Mouse (Mus musculus) kidney, postnatal 4 days (tissue): Measurements from ENCODE around the gene Sgcd.
"Not testable (repeated sequence)": the region's sequence is repeated elsewhere in the genome, so short reads cannot be mapped to it uniquely, and the experiment has no call there.

Source experiments
- DNase-seq, 2 experiments: peaks; one replicate each; pipeline ENCODE4 v3.0.0; 2021; ENCODE audit warnings: mixed read lengths in 2 of 2

The Sgcd gene

DNA sequence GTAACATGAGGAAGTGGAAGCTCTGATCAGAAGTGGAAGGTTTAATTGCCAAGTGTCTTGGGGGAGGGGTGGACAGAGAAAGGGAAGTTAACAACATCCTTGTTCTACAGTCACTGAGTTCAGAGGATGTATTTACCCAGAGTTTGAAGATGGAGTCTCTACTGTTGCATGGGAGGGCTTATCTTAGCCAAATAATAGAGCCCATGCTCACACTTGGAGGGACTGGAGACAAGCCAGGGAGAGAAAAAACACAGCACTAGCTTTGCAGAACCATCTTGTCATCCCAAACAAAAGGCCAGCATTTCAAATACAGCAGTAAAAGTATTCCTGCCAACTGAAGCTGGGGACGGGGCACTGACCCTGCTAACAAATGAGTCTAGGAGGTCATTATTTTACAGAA, 212.8 kb downstream of the Sgcd start:
- no peak for DNase-seq

- no peak for DNase-seq
These were observed 222.9 kb downstream of the Sgcd start for GRCm38 (mm10) chr11:47765859-47766258.

- DNase-seq, result peak in 1 of 2 experiments; percentile 3
These were observed 225.2 kb downstream of the Sgcd start for GRCm38 (mm10) chr11:47763569-47763968.

DNA sequence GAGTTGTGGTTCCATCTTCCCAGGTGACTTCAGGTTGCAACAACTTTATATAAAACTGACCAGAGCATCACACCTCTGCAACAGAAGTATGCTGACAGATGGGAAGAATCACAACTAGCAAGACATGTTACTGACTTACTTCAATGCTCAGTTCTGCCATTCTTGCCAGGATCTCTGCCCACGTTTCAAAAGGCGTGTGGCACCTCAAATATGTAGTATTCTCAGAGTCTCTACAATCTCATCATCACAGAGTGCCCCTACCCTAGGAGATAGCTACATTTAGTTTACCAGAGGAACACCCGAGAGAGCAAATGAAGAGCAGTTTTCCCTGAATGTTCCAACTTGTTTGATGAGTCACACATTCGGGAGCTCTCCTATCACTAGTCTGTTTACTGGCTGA, 229.8 kb downstream of the Sgcd start:
- DNase-seq, result no peak

DNA sequence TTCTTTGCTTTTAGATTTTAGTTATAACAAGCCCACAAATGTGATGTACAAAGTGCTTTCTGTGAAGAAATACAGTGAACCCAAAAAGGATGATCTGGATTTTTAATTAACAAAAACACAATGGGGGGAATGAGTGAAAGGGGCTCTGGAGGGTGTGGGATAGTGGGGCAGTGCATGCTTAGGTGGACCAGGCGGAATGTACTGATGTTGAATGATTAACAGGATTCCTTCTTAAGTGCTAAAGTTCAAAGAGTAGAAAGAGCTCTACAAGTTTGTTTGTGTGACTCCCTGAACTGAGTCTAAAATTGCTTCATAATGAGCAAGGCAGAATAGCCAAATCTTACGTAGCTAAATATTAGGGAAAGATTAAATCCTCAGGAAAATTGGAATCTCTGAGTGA, 246.0 kb downstream of the Sgcd start:
- peak in 1 of 2 experiments; percentile 5 for DNase-seq

GRCm38 (mm10) chr11:47704930-47705787, 283.6 kb downstream of the Sgcd start:
- no peak for DNase-seq

DNA sequence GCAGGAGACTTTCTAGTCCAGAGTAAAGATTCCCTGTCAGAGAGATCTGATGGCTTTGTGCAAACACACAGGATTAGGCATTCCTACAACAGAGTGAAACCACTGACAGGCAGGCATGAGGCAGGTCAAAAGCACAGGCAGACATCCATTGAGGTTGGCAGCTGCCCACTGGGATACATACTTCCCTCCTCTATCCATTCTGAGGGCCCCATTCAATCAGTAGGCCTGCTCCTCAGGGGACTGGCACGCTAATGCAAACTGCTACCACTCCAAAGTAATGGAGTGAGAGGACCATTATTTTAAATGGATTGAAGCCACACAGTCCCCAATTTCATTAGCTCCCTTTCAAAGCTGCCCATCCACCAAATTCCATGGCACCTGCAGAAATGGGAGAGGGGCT, 293.2 kb downstream of the Sgcd start:
- DNase-seq, result no peak

GRCm38 (mm10) chr11:47658135-47658534, 330.6 kb downstream of the Sgcd start:
- DNase-seq, result peak; percentile 62 to 65

GRCm38 (mm10) chr11:47645911-47646310, 342.9 kb downstream of the Sgcd start:
- DNase-seq, result no peak

DNA sequence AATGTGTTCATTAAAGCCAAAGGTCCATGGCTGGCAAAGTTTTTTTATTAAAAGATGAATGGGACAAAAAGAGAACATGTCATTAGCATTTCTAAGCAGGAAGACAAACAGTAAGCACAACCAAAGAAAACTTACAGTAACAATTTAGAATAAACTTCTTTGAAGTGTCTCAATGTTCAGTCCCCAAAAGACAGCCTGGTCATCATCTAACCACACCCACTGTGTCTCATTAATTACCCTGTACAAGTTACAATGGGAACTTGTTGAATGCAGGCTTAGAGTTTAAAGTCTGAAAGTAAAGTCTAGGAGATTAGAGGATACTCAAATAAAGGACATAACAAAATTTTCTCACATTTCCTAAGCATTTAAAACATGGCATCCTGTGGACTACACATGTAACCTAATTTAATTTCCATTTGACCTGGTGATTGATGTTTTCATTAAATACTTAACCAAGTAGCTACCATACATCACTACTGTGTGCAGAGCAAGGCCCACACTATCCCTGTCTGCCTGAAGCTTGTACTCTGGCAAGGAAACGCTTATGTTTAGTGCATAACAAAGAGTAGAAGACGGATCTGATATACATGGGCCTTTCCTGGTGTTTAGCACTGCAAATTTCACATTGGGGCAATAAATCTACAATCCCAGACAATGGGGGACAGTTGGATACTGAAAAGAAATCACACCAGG, 347.1 kb downstream of the Sgcd start:
- no peak for DNase-seq

DNA sequence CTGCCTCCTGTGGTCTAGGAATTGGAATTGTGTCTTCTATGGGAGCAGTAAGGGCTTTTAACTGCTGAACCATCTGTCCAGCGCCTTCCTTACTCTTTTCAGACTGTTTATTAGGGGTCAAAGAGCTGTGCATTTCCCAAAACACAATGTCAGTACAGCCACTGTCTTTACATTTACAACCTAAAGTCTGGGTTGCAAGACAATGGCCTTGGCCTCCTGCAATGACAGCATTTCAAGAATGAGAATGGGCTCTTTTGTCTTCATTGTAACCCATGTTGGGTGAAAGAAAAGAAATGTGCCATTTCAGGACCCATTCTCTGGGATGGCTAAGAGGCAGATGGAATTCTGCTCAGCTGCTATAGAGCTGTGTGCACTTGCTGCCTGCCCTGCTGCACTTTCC, 348.2 kb downstream of the Sgcd start:
- no peak for DNase-seq

DNA sequence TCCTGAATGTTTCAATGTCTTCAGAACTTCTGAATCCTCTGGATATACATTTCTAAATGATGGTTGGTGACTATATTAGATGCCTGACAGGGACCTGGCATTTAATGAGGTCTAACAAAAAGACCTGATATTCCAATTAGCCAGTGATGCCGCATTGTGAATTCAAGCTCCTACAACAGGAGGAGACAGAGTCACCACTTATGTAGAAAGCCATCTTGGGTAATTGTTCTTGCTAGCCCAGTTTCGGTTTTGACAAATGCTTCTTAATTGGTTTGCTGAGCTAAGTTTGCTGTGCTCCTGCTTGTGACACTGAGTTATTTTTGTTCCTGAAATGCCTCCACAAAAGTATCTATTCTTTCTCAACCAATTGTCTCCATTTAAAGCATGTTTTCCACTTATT, 358.6 kb downstream of the Sgcd start:
- no peak for DNase-seq

GRCm38 (mm10) chr11:47609892-47610291, 378.9 kb downstream of the Sgcd start:
- DNase-seq, result no peak

DNA sequence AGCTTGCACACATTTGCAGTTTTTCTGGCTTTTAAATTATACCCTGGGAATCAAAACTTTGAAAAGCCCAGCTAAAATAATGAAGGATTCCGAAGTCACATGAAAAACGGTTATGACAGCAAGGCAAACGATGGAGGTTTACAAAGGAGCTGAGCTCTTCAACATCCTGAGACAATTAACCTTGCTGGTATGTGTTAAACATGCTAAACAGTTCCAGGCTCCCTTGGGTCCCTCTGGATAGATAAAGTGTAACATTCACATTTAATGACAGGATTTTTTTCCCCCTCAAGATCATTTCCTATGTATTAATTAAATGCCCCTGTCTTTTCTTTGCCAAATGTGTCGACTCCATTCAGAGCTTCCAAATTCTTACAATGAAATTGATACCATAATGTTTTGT, 414.1 kb downstream of the Sgcd start:
- no peak for DNase-seq

- no peak for DNase-seq
These were observed 420.3 kb downstream of the Sgcd start for GRCm38 (mm10) chr11:47568488-47568887.

DNA sequence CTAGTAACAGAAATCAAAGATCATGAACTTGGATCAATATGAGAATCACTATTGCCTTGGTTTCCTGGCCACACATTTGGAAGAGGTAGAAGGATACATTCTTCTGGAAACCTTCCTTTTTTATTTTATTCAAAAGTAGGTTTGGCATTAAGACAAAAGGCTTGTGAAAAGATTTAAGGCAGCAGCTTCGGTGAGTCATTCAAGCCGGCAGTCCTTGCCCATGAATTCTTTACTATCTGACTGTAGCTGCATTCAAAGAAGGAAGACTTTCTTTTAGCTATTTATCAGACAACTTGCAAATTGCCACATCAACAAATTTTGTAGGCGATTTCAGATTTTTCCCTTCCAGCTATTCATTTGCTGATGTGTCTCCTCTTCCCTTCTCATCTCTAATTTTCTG, 422.6 kb downstream of the Sgcd start:
- no peak for DNase-seq

GRCm38 (mm10) chr11:47524845-47525244, 463.9 kb downstream of the Sgcd start:
- no peak for DNase-seq

DNA sequence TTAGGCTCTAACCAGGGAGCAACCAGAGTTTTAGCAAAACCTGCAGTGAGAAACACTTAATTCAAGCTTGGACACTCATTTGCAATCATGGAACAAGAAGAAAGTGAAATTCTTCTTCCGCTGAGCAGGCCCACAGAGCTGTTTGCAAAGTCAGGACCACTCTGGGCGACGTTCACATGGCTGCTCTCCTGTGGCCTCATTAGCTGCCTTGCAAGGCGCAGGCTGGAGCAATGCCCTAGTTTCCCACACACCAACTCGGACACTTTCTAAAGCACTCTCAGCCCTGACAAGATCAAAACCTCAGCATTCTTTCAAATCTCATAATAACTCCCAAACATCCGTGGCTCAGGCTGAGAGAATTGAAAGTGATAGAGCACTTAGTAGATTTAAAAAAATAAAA, 480.7 kb downstream of the Sgcd start:
- peak; percentile 1 to 2 for DNase-seq

DNA sequence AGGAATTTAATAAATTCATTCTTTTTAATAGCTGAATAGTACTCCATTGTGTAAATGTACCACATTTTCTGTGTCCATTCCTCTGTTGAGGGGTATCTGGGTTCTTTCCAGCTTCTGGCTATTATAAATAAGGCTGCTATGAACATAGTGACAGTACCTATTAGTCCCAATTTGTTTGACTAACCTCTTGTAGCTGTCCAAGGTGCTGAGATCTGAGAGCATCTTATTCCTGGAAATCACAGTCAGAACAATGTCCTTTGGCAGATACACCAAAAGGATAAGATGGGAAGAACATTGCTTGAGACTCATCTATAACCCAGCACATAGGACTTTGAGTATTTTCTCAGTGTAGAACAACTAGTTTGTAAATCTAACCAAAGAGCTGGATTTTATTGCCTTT, 485.5 kb downstream of the Sgcd start:
- not testable (repeated sequence) for DNase-seq

DNA sequence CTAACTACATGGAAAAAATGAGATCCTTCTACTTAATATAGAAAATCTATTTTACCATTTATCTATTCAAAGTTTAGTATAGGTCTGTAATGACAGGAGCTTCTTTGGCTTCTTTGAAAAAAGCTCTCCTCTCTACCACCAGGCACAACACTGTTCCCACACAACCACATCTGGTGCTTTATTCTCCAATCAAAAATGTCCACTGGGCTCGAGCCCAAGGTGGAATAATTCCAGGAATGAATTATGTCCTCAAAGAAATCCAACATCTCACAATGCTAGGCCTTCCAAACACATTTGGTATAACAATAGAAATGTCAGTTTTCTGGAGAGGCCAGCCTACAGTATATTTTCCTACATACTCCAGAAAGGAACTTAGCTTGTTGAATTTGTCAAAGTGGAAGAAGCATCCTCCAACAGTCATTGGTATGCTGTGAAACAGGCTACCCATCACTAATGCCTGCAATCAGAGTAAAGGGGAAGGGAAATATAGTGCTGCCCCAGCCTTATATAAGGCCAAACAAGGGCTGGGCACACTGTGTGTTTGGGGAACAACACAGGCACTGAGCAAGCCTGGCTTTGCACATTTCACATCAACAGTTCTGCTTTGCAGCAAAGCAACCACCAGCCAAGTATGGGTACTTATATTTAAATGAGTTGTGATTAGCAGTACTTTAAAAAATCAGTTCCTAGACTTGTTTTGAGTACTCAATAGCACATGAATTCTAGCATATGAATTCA, 515.1 kb downstream of the Sgcd start:
- DNase-seq, result peak in 1 of 2 experiments; percentile 1

GRCm38 (mm10) chr11:47460700-47461099, 528.1 kb downstream of the Sgcd start:
- DNase-seq, result not testable (repeated sequence)

- DNase-seq, result no peak
These were observed 528.6 kb downstream of the Sgcd start for GRCm38 (mm10) chr11:47460149-47460548.

- no peak for DNase-seq
These were observed 529.6 kb downstream of the Sgcd start for GRCm38 (mm10) chr11:47459214-47459613.

DNA sequence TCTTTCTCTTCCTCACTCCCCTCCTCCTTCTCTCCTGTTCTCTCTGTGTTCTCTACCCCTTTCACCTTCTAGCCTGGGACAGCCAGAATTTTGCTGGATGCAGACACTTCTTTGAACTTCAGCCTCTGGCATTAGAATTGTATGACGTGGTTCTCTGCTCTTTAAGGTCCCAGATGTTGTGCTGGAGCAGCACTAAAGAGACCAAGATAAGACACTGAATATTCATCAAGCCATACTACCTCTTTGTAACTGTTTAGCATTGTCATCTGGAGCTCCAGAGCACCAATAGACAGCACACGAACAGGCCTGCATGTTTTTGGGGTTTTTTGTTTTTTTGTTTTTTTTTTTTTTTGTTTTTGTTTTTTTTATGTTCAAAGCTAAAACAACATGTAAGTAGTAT, 541.0 kb downstream of the Sgcd start:
- DNase-seq, result no peak
